Comparison of ENCODE assay signal across 16 mouse cellular contexts in genomic region chr6:113366639-113367038, GRCm38 (mm10).
"Had no signal": no experiment of that assay in that cellular context is flagged by ENCODE, and none has a peak within 500 bp of the region (broad histone marks: within the 10 kb centered on the region; RNA-seq: fewer than 3 reads in every experiment).

No protein-coding gene starts in this region.

- H3K27ac ChIP-seq: lung, embryonic 15.5 days; macrophage; midbrain, embryonic 13.5 days; midbrain, embryonic 15.5 days; neural tube, embryonic 12.5 days; stomach, embryonic 15.5 days; stomach, postnatal 0 days had no signal

- H3K27me3 ChIP-seq: lung, embryonic 15.5 days; midbrain, embryonic 13.5 days; midbrain, embryonic 15.5 days; neural tube, embryonic 12.5 days; stomach, embryonic 15.5 days had no signal

- H3K4me1 ChIP-seq: lung, embryonic 15.5 days; midbrain, embryonic 13.5 days; midbrain, embryonic 15.5 days; neural tube, embryonic 12.5 days; stomach, embryonic 15.5 days had no signal

- H3K9ac ChIP-seq: liver, postnatal 0 days; lung, embryonic 15.5 days; midbrain, embryonic 13.5 days; midbrain, embryonic 15.5 days; neural tube, embryonic 12.5 days; stomach, embryonic 15.5 days had no signal

- H3K4me3 ChIP-seq: lung, embryonic 15.5 days; megakaryocyte, embryonic 14.5 days; midbrain, embryonic 13.5 days; midbrain, embryonic 15.5 days; neural tube, embryonic 12.5 days; stomach, embryonic 15.5 days had no signal

- H3K9me3 ChIP-seq: lung, embryonic 15.5 days; megakaryocyte, embryonic 14.5 days; midbrain, embryonic 13.5 days; midbrain, embryonic 15.5 days; neural tube, embryonic 12.5 days; stomach, embryonic 15.5 days had no signal

- DNase-seq: liver, postnatal 0 days; lung, adult 2 months; lung, postnatal 14 days; lung, postnatal 36 days; right cerebral cortex, postnatal 14 days; thymus, adult 18-20 months; thymus, postnatal 14 days; thymus, postnatal 4 days had no signal
